Mouse (Mus musculus) c-Kit-positive CD71-positive TER-119-positive erythroid progenitor cells, embryonic 14.5 days (primary cell): ENCODE measurements around the gene Tex44.

Experiments
- DNase-seq: peaks from one replicate; pipeline ENCODE4 v3.0.0-alpha.2; 2013; ENCODE audit warnings: low spot score

Tex44 gene

DNA sequence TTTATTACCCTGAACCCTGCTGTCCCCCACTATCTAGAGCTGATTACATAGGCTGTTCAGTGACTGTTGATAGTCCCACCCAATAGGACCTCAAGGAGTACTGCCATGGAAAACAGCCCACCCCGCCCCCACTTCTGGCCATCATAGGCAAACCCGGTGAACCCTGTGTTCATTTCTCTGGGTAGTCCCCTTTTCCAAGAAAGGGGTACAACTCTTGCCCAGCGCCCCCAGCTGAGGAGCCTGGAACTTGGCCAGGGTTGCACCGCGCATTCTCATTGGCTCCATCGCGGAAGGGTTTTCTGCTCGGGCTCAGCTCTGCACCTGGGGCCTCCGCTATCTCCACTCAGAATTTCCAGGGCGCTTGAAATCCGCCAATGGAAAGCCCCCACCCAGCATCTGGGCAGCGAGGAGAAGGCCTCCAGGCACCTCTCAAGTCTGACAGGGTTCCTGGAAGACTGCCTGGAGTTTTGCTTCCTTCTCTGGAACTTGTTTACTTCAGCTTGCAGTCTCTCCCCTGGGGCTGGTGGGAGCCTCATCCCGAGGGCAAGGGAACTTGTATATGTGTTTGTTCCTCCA is 21.6 kb downstream of the Tex44 start:
- no peak for DNase-seq

DNA sequence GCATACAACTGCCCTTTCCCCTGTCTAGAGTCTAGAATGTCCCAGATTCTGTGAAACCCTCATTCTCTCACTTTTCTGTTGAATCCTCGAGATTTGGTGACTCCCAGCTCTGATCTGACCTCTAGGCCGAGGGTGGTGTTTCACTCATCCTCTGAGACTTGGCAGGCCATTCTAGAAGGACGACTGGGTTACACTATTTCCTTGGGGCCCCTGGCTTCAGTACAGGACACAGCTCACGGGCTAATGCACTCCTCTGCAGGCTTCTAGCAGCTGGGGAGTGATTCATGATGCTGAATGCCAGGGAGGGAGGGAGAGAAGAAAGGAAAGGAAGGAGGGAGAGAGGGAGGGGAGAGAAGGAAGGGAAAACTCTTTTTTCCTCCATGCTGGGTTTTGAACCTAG is 22.1 kb downstream of the Tex44 start:
- DNase-seq: no peak

DNA sequence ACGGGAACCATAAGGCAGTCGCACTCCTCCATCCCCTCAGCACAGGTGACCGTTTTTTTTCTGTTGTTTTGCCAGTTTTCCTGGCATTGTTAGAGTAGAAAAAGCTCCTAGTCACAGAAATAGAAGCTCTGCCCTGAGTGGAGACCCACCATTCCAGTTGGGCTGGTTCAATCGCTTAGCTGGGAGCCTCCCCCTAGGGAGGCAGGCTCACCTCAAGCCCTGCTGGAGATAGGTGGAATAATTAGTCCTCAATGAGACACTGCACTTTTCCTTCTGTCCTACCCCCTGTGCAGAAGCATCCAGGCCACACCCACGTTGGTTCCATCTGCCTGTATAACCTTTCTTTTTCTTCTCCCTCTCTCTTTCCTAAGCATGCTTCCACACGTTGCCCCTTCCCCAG is 23.8 kb downstream of the Tex44 start:
- no peak for DNase-seq

DNA sequence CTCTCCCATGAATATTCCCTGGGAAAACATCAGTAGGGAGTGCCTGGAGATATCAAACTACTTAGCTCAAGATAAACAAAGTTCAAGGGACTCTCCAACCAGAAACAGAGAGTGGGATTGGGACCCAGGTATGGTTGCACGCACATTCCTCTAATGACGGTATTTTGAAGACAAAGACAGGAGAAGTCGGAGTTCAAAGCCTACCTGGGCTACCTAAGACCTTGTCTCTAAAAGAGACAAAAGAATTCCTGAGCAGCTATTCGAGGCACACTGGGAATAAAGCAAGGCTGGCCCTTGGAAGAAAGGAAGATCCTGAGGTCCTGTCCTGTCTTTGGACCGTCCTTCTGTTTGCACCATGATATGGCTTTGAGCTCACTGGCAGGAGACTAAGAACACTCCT is 26.6 kb downstream of the Tex44 start:
- DNase-seq: no peak

DNA sequence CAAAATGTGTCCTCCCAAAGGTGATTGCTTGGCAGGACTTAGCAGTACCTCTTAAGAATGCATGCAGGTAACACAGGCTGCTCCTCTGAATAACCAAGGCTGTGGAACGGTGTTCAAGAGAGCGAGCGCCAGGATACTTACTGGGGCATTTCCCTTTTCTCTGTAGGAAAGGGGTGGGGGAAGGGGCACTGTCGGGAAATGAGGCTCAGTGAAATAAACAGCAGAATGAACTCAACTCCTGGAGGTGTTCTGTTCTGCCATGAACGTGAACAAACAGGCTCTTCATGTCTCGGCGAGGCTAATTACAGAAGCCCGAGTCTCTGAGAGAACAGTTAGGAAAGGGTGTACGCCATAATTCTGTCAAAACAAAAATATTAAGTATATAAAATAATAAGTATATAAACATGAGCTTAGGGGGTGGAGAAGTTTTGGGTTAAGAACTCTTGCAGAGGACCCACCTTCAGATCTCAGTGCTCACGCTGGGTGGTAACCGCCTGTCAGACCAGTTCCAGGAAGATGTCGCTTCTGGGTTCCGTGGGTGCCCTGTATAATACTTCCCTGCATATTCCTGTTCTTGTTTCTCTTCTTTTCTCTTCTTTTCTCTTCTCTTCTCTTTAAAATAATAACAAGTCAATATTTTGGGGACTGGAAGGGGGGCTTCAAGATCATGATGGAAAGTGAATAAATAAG is 30.9 kb downstream of the Tex44 start:
- no peak for DNase-seq

DNA sequence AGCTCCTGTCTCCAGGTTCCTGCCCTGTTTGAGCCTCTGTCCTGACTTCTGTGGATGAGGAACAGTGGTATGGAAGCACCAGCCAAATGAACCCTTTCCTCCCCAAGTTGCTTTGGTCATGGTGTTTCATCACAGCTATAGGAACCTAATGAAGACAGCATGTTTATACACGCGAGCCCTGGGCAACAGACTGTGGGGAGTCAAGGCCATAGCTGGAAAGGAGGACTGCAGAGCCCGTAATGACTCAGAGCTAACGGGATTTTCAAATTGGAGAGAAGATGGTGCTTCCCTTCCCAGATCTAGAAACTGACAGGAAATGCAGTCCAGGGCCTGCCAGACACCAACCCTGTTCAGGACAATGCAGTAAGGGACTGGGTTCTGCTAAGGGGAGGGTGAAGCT is 33.2 kb downstream of the Tex44 start:
- no peak for DNase-seq

DNA sequence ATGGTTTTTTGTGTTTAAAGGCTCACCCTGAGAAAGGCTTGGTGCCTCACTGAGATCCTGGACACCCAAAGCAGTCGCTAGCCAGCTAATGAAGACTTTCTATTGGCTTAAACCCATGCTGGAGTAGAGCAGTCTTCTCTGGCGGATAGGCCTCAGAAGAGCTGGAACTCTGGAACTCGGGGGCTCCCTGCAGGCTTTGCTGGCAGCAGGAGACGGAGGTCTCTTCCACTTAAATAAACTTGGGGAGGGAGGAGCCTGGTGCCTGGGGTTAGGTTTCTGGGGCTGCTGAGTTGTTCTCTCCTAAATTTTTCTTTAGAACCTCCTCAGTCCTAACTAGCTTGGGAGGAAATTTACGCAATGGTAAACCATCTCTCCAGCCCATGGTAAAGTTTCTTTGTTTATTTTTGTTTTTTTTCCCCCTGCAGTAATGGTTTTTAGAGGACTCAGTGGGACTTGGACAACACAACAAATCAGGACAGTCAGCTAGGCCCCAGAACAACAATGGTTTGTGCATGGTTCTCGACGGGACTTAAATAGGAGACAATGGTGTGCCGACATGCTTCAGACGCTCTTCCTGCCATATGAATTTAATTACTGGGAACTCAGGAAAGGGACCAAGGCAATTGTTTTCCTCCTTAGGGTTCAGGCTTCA is 38.2 kb downstream of the Tex44 start:
- no peak for DNase-seq

DNA sequence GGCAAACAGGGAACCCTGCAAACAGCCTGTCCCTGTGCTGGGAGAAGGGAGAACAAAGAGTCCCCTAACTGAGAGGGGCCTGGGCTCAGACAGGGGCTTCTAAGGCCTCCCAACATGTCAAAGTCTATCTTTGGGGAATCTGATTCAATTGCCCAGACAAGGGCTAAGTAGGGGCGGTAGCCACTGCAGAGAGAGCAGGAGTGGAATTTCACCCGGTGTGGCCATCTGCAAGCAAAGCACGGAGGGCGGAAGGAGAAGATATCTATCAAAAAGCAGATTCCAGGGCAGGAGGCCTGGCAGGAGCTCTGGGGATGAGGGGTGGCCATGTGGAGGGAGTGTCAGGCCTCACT is 38.7 kb downstream of the Tex44 start:
- DNase-seq: no peak

DNA sequence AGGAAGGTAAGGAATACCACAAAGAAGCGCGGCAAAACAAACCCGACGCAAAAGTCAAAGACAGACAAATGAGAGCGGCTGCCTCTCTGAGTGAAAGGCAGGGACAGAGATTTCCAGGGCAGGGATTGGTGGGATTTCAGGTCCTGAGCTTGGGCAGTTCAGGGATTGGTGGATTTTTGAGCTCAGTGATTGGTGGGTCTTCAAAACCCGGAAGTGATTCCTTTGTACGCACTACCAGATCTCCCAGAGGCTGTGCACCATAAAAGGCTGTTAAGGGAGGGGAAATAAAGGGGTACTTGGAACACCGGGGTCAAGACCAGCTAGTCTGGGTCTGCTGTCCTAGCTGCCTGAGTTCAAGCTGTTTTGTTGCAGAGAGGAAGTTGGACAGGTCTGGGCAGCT is 41.3 kb downstream of the Tex44 start:
- no peak for DNase-seq

DNA sequence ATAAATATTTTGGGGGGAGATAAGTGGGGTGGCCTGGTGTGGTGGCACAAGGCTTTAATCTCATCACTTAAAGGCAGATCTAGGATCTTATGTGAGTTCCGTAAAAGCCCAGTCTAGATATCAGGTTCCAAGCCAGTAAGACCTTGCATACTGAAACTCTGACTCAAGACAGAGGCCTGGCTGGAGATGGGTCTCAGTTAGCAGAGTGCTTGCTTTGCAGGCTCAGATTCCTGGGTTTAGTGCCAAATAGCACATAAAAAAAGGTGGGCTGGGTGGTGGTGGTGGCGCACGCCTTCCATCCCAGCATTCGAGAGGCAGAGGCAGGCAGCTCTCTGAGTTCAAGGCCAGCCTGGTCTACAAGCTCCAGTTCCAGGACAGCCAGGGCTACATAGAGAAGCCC is 43.7 kb downstream of the Tex44 start:
- DNase-seq: no peak

DNA sequence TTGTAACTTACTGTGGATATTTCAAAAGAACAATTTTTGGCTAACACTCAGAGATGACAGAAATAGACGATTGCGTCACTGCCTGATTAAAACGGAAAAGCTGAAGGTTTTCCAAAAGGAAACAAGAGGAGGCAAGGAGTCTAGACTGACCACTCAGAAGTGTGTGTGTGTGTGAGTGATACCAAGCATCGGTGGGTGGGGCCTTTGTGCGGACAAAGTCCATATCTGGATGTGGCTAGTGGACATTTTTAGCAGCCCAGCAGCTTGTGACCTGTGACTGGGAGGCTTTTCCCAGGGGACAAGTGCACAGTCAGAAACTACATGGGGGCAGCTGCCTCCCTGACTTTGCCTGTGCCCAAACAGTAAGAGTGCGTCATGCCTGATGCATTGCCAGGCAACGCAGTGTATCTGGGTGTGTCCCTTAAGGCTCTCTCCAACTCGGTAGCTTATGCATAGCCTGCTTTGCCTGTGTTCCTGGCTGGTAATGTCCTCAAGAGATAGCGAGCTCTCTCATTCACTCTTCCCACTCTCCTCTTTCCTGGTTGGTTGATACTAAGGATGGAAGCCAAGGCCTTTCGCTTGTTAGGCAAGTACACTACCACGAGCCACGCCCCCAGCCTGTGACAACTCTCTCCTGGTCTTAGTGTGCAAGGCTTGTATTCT is 44.5 kb downstream of the Tex44 start:
- DNase-seq: peak; percentile 40

DNA sequence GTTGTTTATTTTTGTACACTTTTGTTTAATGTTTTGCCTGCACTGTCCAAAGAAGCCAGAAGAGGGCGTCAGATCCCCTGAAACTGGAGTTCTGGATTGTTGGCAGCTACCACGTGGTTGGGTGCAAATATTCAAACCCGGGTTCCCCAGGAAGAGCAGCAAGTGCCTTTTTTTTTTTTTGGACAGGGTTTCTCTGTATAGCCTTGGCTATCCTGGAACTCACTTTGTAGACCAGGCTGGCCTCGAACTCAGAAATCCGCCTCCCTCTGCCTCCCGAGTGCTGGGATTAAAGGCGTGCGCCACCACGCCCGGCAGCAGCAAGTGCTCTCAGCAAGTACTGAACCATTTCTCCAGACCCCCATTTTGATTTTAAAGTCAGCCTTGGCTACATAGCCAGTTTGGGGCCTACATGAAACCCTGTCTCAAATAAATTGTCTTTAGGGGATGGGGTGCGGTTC is 45.4 kb downstream of the Tex44 start:
- DNase-seq: peak; percentile 74

DNA sequence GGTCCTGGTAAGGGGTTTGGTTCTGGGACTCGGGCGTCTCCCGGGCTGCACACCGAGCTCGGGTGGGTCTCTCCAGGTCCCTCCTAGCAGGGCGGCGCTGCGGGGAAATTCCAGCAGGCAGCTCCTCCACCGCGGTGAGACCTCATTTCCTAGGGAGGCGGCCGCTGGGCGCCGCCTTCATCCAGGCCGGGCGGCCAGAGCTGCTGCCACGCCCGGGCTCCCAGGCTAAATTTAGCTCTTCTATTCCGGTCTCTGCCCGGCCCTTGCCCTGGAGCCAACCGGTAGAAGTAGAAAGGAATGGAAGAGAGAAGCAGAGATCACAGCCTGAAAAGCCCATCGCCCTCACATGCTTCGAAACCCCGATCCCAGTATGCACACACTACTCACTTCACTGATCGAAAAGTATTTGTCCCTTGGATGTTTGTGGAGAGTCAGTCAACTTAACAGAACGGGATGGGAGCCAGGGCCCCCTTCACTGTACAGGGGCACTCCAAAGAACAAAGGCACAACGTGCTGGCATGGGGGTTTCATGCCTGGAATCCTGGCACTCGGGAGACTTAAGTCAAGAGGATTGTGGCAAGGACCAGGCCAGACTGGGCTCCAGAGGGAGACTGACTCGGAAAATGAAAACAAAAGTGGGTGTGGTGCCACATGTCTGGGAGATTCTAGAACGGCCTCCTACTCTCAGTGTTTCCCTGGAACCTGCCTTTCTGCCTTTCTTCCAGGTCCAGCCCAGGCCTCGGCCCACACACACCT is 46.2 kb downstream of the Tex44 start:
- peak; percentile 65 for DNase-seq

DNA sequence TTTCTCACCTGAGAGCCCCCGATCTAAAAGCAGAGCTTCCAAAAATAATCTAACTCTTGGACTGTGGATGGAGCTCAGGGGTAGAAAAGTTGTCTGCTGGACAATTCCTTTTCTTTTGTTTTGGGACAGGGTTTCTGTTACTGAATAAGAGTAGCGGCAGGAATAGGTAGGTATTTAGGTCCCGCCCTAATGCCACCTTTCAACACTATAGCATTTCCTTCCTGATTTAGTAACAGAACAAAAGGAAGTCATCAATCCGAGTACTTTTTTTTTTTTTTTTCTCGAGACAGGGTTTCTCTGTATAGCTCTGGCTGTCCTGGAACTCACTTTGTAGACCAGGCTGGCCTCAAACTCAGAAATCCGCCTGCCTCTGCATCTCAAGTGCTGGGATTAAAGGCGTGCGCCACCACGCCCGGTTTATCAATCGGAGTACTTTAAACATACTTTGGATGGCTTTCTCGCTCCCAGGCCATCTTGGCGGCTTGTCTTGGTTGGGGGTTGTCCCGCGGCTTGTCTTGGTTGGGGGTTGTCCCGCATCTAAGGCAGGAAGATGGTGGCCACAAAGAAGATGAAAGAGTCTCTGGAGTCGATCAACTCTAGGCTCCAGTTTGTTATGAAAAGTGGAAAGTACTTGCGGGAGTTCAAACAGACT is 47.1 kb downstream of the Tex44 start:
- DNase-seq: no peak
